Mouse (Mus musculus): ENCODE data around the gene Tbx19.

GRCm38 (mm10) chr1:165194662-165195013 lies 34.1 kb upstream of the Tbx19 start:
- TF ChIP-seq CTCF (conservative IDR thresholded peaks at IDR 0.05; ENCODE audit: insufficient read depth, insufficient read length, low read depth, low read length) (no peak), POLR2A (IDR thresholded peaks at IDR 0.05; ENCODE audit: low read depth, low read length) (no peak)

All from kidney, adult 2 months (tissue).